Mouse (Mus musculus) cortical plate, adult 2 months (tissue): ENCODE measurements at regions not wholly inside any gene's neighbourhood (a gene's known extent, or its start where the extent isn't known, plus 50 kb on each side); places are given as distances from the start of the nearest gene placed in this dataset.

ENCODE experiments used
- CTCF ChIP-seq: fragments of 200-500 bp; IDR thresholded peaks from 2 replicates; pipeline ENCODE4 v1.5.1; 2011; ENCODE audit warnings: mild to moderate bottlenecking, control low read depth, low read length; ENCODE audit not compliant: insufficient read depth; ENCODE audit errors: extremely low read depth
- POLR2A ChIP-seq: fragments of 200-500 bp; IDR thresholded peaks from 2 replicates; pipeline ENCODE4 v1.6.1; 2011; ENCODE audit warnings: mild to moderate bottlenecking, low read length, control low read depth; ENCODE audit not compliant: insufficient read depth; ENCODE audit errors: extremely low read depth

GRCm38 (mm10) chr14:9157941-9158340, 491.9 kb upstream of the 4930452B06Rik start:
- TF ChIP-seq CTCF (no peak), POLR2A (no peak)
